Mouse (Mus musculus) ovary, postnatal 14 days (tissue): ENCODE results near the gene Kdm4d.
"Not testable (repeated sequence)": the region's sequence is repeated elsewhere in the genome, so short reads cannot be mapped to it uniquely, and the experiment has no call there.

Source experiments
- DNase-seq: peaks from one replicate; pipeline ENCODE4 v3.0.0; 2022; ENCODE audit warnings: low spot score

Gene Kdm4d

GRCm38 (mm10) chr9:14451120-14451519 lies 49.2 kb downstream of the Kdm4d start:
- DNase-seq = not testable (repeated sequence)

GRCm38 (mm10) chr9:14447086-14447485 lies 53.2 kb downstream of the Kdm4d start:
- DNase-seq = not testable (repeated sequence)

GRCm38 (mm10) chr9:14440347-14440746 lies 59.9 kb downstream of the Kdm4d start:
- DNase-seq = no peak

- DNase-seq = no peak
These were observed 66.9 kb downstream of the Kdm4d start for GRCm38 (mm10) chr9:14433252-14433939.
